Mouse (Mus musculus) small intestine, adult 2 months (tissue): ENCODE measurements at regions not wholly inside any gene's neighbourhood (a gene's known extent, or its start where the extent isn't known, plus 50 kb on each side); places are given as distances from the start of the nearest gene placed in this dataset.

ENCODE experiments used
- H3K27ac ChIP-seq: fragments of 200-500 bp; 2 replicates; pipeline ENCODE4 v1.5.1; 2012; ENCODE audit warnings: low read depth, low read length, control low read depth, inconsistent platforms; ENCODE audit not compliant: insufficient read depth
- H3K27me3 ChIP-seq: fragments of 200-500 bp; 2 replicates; pipeline ENCODE4 v1.6.1; 2012; ENCODE audit warnings: mild to moderate bottlenecking, moderate library complexity, low read length, inconsistent platforms; ENCODE audit not compliant: control insufficient read depth, insufficient read depth
- H3K36me3 ChIP-seq: fragments of 200-500 bp; 2 replicates; pipeline ENCODE4 v1.6.1; 2012; ENCODE audit warnings: mild to moderate bottlenecking, low read length, control low read depth, inconsistent platforms; ENCODE audit not compliant: control insufficient read depth, insufficient read depth
- H3K4me1 ChIP-seq: fragments of 200-500 bp; 2 replicates; pipeline ENCODE4 v1.6.1; 2012; ENCODE audit warnings: low read length, inconsistent platforms, mixed read lengths; ENCODE audit not compliant: control insufficient read depth, insufficient read depth, insufficient read length
- H3K4me3 ChIP-seq: fragments of 200-500 bp; 2 replicates; pipeline ENCODE4 v1.5.1; 2012; ENCODE audit warnings: low read depth, mild to moderate bottlenecking, control low read depth, inconsistent platforms, low read length, moderate library complexity
- CTCF ChIP-seq: fragments of 200-500 bp; IDR thresholded peaks from 2 replicates; pipeline ENCODE4 v1.5.1; 2012; ENCODE audit warnings: low read depth, mild to moderate bottlenecking, control low read depth, inconsistent platforms, low read length, moderate library complexity, mixed read lengths; ENCODE audit not compliant: insufficient replicate concordance, insufficient read length; ENCODE audit errors: extremely low read depth
- POLR2A ChIP-seq: fragments of 200-500 bp; IDR thresholded peaks from 2 replicates; pipeline ENCODE4 v1.6.1; 2012; ENCODE audit warnings: low read depth, mild to moderate bottlenecking, control low read depth, inconsistent platforms, low read length, moderate library complexity
- WGBS: fragments of 180-500 bp; shearing (Covaris S2); methylation state at CpG from one replicate; pipeline ENCODE4 v1.1.7; 2018; 5-methylcytosine and 5-hydroxymethylcytosine counted together

GRCm38 (mm10) chr14:80212916-80213315 lies 229.0 kb downstream of the Olfm4 start:
- Histone ChIP-seq H3K36me3 (no peaks in the 10 kb centered on the region), H3K27ac (no peak overlapping the region), H3K4me1 (no peaks in the 10 kb centered on the region), H3K27me3 (no peaks in the 10 kb centered on the region; the same call in 1 of the 2 replicates), H3K4me3 (no peak overlapping the region)
- no peak for TF ChIP-seq CTCF
- no peak for TF ChIP-seq POLR2A
- 17% methylated on average over 2 of the region's 2 CpGs for WGBS

GRCm38 (mm10) chr14:80213666-80214065 lies 229.8 kb downstream of the Olfm4 start:
- Histone ChIP-seq H3K4me1 (no peaks in the 10 kb centered on the region), H3K36me3 (no peaks in the 10 kb centered on the region), H3K27me3 (no peaks in the 10 kb centered on the region), H3K27ac (no peak overlapping the region), H3K4me3 (no peak overlapping the region)
- TF ChIP-seq CTCF = no peak
- TF ChIP-seq POLR2A = no peak
- 77% methylated on average over 9 of the region's 9 CpGs for WGBS

- no peaks in the 10 kb centered on the region for H3K27me3 ChIP-seq
- TF ChIP-seq CTCF (peak; percentile 73; the same call in 1 of the 2 replicates), POLR2A (no peak)
- no peak overlapping the region for H3K27ac ChIP-seq
- no peak overlapping the region for H3K4me3 ChIP-seq
- no peaks in the 10 kb centered on the region for H3K36me3 ChIP-seq
- 12% methylated on average over 6 of the region's 6 CpGs for WGBS
- no peaks in the 10 kb centered on the region for H3K4me1 ChIP-seq
These were observed 232.2 kb downstream of the Olfm4 start for GRCm38 (mm10) chr14:80215960-80216552.

- Histone ChIP-seq H3K36me3 (no peaks in the 10 kb centered on the region), H3K4me3 (no peak overlapping the region), H3K27me3 (no peaks in the 10 kb centered on the region), H3K4me1 (no peaks in the 10 kb centered on the region), H3K27ac (no peak overlapping the region)
- TF ChIP-seq POLR2A (no peak), CTCF (no peak)
- 81% methylated on average over 3 of the region's 3 CpGs for WGBS
These were observed 248.2 kb downstream of the Olfm4 start for GRCm38 (mm10) chr14:80232066-80232465.

GRCm38 (mm10) chr14:80232976-80233375 lies 249.1 kb downstream of the Olfm4 start:
- Histone ChIP-seq H3K27ac (no peak overlapping the region), H3K27me3 (no peaks in the 10 kb centered on the region), H3K4me3 (no peak overlapping the region), H3K36me3 (no peaks in the 10 kb centered on the region), H3K4me1 (no peaks in the 10 kb centered on the region)
- 79% methylated on average over 3 of the region's 3 CpGs for whole genome bisulfite sequencing
- TF ChIP-seq CTCF (no peak), POLR2A (no peak)

GRCm38 (mm10) chr14:80237136-80237535 lies 253.3 kb downstream of the Olfm4 start:
- Histone ChIP-seq H3K27me3 (no peaks in the 10 kb centered on the region), H3K36me3 (no peaks in the 10 kb centered on the region), H3K4me3 (no peak overlapping the region), H3K4me1 (no peaks in the 10 kb centered on the region), H3K27ac (no peak overlapping the region)
- TF ChIP-seq CTCF (no peak), POLR2A (no peak)

GRCm38 (mm10) chr14:80237552-80237951 lies 253.7 kb downstream of the Olfm4 start:
- Histone ChIP-seq H3K36me3 (no peaks in the 10 kb centered on the region), H3K4me1 (no peaks in the 10 kb centered on the region), H3K27me3 (no peaks in the 10 kb centered on the region), H3K4me3 (no peak overlapping the region), H3K27ac (no peak overlapping the region)
- TF ChIP-seq POLR2A (no peak), CTCF (no peak)
- WGBS = 74% methylated on average over 2 of the region's 2 CpGs
